Mouse (Mus musculus): ENCODE results near the gene Cdc34. TPM values are rescaled to one million over a fixed set of nuclear protein-coding genes. Genes with fewer than 3 reads are reported as not detected.

The Cdc34 gene
- polyA plus RNA-seq (2014; fragmentation: Illumina TruSeq; extraction: RNeasy Lipid Tissue Mini Kit (QIAGEN cat#74804); ENCODE audit: low read depth, low replicate concordance): not detected

DNA sequence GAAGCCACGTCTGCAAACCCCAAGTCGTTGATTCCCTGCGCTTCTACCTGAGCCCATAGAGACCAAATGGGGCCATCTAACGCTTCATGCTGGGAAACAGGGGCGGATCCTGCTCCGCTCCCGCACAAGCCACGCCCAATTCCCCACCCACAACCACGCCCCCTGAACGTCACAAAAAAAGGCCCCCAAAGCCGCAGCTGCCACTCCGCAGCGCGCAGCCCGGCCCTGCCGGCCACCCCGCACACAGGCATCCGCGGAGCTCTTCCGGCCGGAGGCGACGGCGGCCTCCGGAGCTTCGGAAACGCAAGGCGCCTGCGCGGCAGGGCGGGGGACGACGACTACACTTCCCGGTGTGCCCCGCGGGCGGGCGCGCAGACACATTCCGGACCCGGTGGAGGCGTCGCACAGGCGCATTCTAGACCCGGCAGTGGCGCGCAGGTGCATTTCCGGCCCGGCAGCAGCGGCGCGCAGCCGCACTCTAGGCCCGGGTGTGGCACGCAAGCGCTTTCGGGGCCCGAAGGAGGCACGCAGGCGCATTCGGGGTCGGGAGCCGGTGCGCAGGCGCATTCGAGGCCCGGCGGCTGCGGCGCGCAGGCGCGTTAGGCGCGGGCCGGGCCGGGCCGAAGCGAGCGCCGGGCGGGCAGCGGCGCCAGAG is at the start of gene Cdc34:
TSS of gene Cdc34 (plus strand) at position 605 of the 655 bp plus-strand sequence.

DNA sequence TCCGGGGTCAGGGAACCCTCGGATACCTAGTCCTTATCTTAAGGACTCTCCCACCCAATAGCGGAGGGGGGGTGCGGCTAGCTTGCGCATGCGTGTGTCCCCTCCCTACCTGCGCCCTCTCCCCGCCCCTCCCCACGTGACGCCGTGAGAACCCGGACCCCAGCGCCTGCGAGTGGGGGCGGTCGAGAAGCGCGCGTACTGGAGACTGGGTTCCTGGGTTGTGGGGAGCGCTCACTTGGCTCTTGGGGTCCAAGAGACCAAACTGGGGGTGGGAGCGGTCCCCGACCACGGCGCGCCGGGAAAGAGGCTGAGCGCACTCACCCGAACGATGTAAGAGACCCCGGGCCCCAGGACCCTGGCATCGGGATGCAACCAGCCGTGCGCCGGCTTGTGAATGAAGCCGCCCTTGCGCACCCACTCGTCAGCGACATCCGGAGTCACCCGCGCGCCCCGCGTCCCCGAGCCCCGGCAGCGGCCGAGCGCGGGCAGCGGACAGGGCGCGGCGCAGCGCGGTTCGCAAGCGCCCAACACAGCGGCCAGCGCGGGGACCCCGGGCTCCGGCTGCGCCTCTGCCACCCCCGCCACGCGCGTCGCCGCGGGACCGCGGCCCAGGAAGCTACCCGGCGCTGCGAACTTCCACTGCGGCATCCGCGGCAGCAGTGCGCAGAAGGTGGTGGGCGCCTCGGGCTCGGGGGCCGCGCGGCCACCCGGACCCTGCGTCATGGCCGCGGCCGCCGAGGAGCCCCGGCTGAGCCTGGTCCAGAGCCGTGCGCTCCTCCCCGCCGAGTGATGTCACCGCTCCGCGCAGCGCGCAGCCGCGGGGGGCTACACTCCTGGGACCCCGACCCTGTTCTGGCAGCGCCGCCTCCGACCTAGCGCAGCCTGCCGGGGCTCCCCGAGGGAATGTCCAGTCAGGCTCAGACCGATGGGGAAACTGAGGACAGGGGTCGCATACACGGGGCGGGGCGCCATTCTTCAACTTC is 44.6 kb upstream of the Cdc34 start, which contains the start of gene Shc2:
TSS of gene Shc2 (minus strand) at position 791 of the 983 bp plus-strand sequence.

DNA sequence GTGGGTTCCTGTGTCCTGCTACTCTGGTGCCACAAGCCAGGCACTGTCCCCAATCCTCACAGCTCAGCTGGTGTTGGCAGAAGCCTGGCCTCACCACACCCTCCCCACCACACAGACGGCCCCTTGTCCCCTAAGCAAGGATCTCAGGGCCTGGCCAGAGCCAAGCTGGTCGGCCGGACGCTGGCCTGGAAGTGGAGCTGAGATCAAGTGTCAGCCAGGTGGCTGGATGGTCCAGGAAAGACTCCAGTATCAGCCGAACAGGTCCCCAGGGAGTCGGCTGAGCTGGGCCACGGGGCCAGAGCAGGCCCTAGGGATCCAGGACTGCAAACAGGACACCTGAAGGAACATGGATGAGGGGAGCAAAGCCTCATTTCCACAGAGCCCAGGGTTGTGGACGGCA is 36.3 kb upstream of the Cdc34 start, which contains the start of gene Odf3l2:
TSS of gene Odf3l2 (minus strand) at position 28 of the 400 bp plus-strand sequence.

DNA sequence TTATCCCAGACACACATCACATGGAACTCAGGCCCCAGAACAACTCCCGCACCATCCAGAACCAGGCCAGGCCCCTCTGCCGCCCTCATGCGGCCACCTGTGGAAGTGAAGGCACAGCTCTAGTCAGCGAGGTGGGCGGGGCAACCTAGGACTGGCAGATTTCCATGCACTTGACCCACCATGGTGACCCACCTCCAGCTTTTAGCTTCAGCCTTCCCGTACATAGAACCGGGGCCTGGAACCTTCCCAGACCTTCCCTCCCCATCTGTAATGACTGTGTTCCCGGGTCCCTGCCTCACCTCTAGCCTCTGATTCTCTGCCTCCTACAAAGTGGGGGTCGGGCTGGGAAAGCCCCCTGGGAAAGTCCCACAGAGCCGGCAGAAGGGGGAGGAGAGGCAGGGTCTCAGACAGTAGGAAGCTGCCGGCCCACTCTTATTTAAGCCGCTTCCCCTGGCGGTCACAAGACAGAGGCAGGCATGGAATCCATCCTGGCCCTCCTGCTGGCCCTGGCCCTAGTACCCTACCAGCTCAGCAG is 17.8 kb upstream of the Cdc34 start, which contains the start of gene Madcam1:
TSS of gene Madcam1 (plus strand) at position 429 of the 535 bp plus-strand sequence.

DNA sequence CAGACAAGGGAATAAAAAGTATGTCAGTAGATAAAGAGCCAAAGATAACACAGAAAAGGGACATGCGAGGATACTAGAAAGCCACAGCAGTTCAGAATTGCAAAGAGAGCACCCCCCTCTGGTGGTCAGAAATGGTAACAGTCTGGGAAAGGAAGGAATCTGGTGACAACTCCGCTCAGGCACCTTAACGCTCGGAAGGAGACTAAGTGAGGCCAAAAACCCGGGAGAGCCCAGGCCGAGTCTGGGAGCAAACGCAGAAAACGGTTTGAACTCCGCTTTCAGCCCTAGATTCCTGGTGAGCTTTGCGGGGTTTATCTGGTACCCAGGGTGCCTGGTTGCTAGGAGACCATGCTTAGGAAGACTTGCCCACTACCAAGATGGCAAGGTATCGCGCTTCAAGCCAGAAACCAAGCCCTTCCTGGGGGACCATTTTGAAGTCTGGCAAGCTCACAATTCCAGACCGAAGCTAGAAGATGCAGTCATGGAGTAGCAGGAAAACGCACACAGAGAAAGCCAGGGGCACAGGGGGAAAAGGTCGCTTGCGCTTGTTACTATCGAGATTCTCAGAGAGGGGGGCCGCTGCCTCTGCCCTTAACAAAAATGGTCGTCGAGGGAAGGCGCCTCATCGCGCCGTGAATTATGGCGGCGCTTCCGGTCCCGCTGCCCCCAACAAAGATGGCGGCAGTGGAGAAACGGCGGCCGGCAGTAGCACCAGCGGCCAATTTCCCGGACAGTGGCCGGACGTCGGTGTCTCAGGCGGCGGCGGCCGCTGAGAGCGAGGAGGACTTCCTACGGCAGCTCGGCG is 13.0 kb upstream of the Cdc34 start, which contains the start of gene Tpgs1:
TSS of gene Tpgs1 (plus strand) at position 599 of the 805 bp plus-strand sequence.

DNA sequence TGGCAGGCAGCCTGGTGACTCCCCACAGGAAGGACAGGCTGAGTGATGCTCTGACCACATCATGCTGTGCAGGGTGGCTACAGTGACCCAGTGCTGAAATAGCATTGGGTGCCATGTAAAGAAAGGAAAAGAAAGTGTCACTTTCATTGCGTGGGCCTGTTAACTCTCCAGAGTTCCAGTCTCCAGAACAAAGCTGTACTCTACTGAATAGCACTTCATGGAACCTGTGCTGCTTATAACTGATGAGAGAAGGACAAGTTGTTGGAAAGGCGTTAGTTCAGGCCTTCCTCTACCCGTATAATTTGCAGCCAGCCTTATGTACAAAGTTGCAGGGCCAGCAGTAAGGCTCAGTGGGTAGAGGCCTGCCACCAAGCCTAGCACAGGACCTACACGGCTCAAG is 6.7 kb downstream of the Cdc34 start, which contains the start of gene Gzmm:
TSS of gene Gzmm (plus strand) at position 301 of the 400 bp plus-strand sequence.

DNA sequence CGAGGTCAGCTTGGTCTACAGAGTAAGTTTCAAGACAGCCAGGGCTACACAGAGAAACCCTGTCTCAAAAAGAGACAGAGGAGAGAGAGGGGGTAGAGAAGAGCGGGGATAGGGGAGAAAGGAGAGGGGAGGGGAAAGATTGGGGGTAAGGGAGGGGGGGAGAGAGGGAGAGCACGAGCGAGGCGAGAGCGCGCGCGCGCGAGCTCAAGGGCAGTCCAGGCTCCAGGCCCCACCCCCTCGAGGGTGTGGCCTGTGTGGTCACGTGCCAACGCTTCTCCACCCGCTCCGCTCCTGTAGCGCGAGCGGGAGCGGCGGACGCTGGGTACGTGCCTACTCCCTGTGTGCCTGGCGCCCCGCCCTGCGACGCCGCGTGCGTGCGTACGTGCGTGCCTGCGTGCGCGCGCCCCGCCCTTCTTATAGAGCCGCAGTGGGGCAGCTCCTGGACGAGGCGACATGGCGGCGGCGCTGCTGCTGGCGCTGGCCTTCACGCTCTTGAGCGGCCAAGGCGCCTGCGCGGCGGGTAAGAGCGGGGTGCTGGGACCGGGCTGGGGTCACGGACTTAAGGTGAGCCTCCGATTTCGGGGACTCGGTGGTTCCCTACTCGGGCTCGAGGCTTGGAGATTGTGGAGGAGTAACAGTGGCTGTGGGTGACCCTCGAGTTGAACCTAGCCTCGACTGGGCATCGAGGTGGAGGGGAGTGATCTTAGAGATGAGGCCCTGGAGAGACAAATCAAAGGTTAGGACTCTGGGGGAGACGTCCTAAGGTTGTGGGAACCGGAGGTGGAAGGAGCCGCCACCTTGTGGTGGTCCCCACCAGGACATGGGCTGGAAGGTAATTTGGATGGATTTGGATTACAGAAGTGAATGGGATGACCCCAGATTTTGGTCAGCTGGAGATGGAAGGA is 22.3 kb downstream of the Cdc34 start, which contains the start of gene Bsg:
TSS of gene Bsg (plus strand) at position 427 of the 905 bp plus-strand sequence.

DNA sequence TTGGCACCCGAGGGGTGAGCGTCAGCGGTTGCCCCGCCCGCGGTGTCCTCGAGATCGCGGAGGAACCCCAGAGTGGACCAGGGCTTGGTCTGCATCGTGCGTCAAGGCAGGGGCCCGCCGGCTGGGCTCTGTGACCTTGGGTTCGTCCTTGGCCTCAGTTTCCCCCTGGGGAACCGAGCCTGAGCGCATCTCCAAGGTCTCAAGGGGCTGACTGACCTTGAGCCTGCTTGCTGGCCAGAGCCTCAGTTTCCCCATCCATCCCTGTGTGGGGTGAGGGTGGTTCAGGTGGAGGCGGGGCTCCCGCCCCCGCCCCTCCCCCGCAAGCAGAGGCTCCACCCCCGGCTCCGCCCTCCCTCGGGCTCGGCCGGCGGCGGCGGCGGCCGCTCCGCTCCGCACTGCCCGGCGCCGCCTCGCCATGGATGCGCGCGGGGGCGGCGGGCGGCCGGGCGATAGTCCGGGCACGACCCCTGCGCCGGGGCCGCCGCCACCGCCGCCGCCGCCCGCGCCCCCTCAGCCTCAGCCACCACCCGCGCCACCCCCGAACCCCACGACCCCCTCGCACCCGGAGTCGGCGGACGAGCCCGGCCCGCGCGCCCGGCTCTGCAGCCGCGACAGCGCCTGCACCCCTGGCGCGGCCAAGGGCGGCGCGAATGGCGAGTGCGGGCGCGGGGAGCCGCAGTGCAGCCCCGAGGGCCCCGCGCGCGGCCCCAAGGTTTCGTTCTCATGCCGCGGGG is 34.4 kb downstream of the Cdc34 start, which contains the start of gene Hcn2:
TSS of gene Hcn2 (plus strand) at position 381 of the 734 bp plus-strand sequence.

Other genes starting within 250 kb of the Cdc34 start
- gene Vmn2r83, start 213.5 kb upstream of the Cdc34 start, polyA plus RNA-seq (2014; fragmentation: Illumina TruSeq; extraction: RNeasy Lipid Tissue Mini Kit (QIAGEN cat#74804); ENCODE audit: low read depth, low replicate concordance): not detected
- gene Plpp2, start 148.4 kb upstream of the Cdc34 start, polyA plus RNA-seq (2014; fragmentation: Illumina TruSeq; extraction: RNeasy Lipid Tissue Mini Kit (QIAGEN cat#74804); ENCODE audit: low read depth, low replicate concordance): 3.4 TPM
- not detected for gene Mier2, start 127.0 kb upstream of the Cdc34 start, polyA plus RNA-seq (2014; fragmentation: Illumina TruSeq; extraction: RNeasy Lipid Tissue Mini Kit (QIAGEN cat#74804); ENCODE audit: low read depth, low replicate concordance)
- not detected for gene Theg, start 94.9 kb upstream of the Cdc34 start, polyA plus RNA-seq (2014; fragmentation: Illumina TruSeq; extraction: RNeasy Lipid Tissue Mini Kit (QIAGEN cat#74804); ENCODE audit: low read depth, low replicate concordance)
- gene C2cd4c, start 68.2 kb upstream of the Cdc34 start, polyA plus RNA-seq (2014; fragmentation: Illumina TruSeq; extraction: RNeasy Lipid Tissue Mini Kit (QIAGEN cat#74804); ENCODE audit: low read depth, low replicate concordance): not detected
- not detected for gene Shc2, start 44.3 kb upstream of the Cdc34 start, polyA plus RNA-seq (2014; fragmentation: Illumina TruSeq; extraction: RNeasy Lipid Tissue Mini Kit (QIAGEN cat#74804); ENCODE audit: low read depth, low replicate concordance)
- gene Odf3l2, start 36.5 kb upstream of the Cdc34 start, polyA plus RNA-seq (2014; fragmentation: Illumina TruSeq; extraction: RNeasy Lipid Tissue Mini Kit (QIAGEN cat#74804); ENCODE audit: low read depth, low replicate concordance): not detected
- not detected for gene Madcam1, start 17.6 kb upstream of the Cdc34 start, polyA plus RNA-seq (2014; fragmentation: Illumina TruSeq; extraction: RNeasy Lipid Tissue Mini Kit (QIAGEN cat#74804); ENCODE audit: low read depth, low replicate concordance)
- not detected for gene Tpgs1, start 12.8 kb upstream of the Cdc34 start, polyA plus RNA-seq (2014; fragmentation: Illumina TruSeq; extraction: RNeasy Lipid Tissue Mini Kit (QIAGEN cat#74804); ENCODE audit: low read depth, low replicate concordance)
- not detected for gene Gzmm, start 6.8 kb downstream of the Cdc34 start, polyA plus RNA-seq (2014; fragmentation: Illumina TruSeq; extraction: RNeasy Lipid Tissue Mini Kit (QIAGEN cat#74804); ENCODE audit: low read depth, low replicate concordance)
- gene Bsg, start 22.3 kb downstream of the Cdc34 start, polyA plus RNA-seq (2014; fragmentation: Illumina TruSeq; extraction: RNeasy Lipid Tissue Mini Kit (QIAGEN cat#74804); ENCODE audit: low read depth, low replicate concordance): 293 TPM
- not detected for gene Hcn2, start 34.4 kb downstream of the Cdc34 start, polyA plus RNA-seq (2014; fragmentation: Illumina TruSeq; extraction: RNeasy Lipid Tissue Mini Kit (QIAGEN cat#74804); ENCODE audit: low read depth, low replicate concordance)
- 4.2 TPM for gene Polrmt, start 64.4 kb downstream of the Cdc34 start, polyA plus RNA-seq (2014; fragmentation: Illumina TruSeq; extraction: RNeasy Lipid Tissue Mini Kit (QIAGEN cat#74804); ENCODE audit: low read depth, low replicate concordance)
- gene Fgf22, start 72.9 kb downstream of the Cdc34 start, polyA plus RNA-seq (2014; fragmentation: Illumina TruSeq; extraction: RNeasy Lipid Tissue Mini Kit (QIAGEN cat#74804); ENCODE audit: low read depth, low replicate concordance): not detected
- 0.36 TPM for gene Rnf126, start 84.8 kb downstream of the Cdc34 start, polyA plus RNA-seq (2014; fragmentation: Illumina TruSeq; extraction: RNeasy Lipid Tissue Mini Kit (QIAGEN cat#74804); ENCODE audit: low read depth, low replicate concordance)
- gene Fstl3, start 95.1 kb downstream of the Cdc34 start, polyA plus RNA-seq (2014; fragmentation: Illumina TruSeq; extraction: RNeasy Lipid Tissue Mini Kit (QIAGEN cat#74804); ENCODE audit: low read depth, low replicate concordance): 2.6 TPM
- gene Prss57, start 108.8 kb downstream of the Cdc34 start, polyA plus RNA-seq (2014; fragmentation: Illumina TruSeq; extraction: RNeasy Lipid Tissue Mini Kit (QIAGEN cat#74804); ENCODE audit: low read depth, low replicate concordance): not detected
- gene Palm, start 111.4 kb downstream of the Cdc34 start, polyA plus RNA-seq (2014; fragmentation: Illumina TruSeq; extraction: RNeasy Lipid Tissue Mini Kit (QIAGEN cat#74804); ENCODE audit: low read depth, low replicate concordance): 1.1 TPM
- 0.49 TPM for gene Misp, start 138.8 kb downstream of the Cdc34 start, polyA plus RNA-seq (2014; fragmentation: Illumina TruSeq; extraction: RNeasy Lipid Tissue Mini Kit (QIAGEN cat#74804); ENCODE audit: low read depth, low replicate concordance)
- 40.9 TPM for gene Ptbp1, start 172.2 kb downstream of the Cdc34 start, polyA plus RNA-seq (2014; fragmentation: Illumina TruSeq; extraction: RNeasy Lipid Tissue Mini Kit (QIAGEN cat#74804); ENCODE audit: low read depth, low replicate concordance)
- not detected for gene Prtn3, start 192.3 kb downstream of the Cdc34 start, polyA plus RNA-seq (2014; fragmentation: Illumina TruSeq; extraction: RNeasy Lipid Tissue Mini Kit (QIAGEN cat#74804); ENCODE audit: low read depth, low replicate concordance)
- not detected for gene Plppr3, start 192.4 kb downstream of the Cdc34 start, polyA plus RNA-seq (2014; fragmentation: Illumina TruSeq; extraction: RNeasy Lipid Tissue Mini Kit (QIAGEN cat#74804); ENCODE audit: low read depth, low replicate concordance)
- not detected for gene Elane, start 204.1 kb downstream of the Cdc34 start, polyA plus RNA-seq (2014; fragmentation: Illumina TruSeq; extraction: RNeasy Lipid Tissue Mini Kit (QIAGEN cat#74804); ENCODE audit: low read depth, low replicate concordance)
- not detected for gene Cfd, start 208.7 kb downstream of the Cdc34 start, polyA plus RNA-seq (2014; fragmentation: Illumina TruSeq; extraction: RNeasy Lipid Tissue Mini Kit (QIAGEN cat#74804); ENCODE audit: low read depth, low replicate concordance)
- gene Med16, start 226.7 kb downstream of the Cdc34 start, polyA plus RNA-seq (2014; fragmentation: Illumina TruSeq; extraction: RNeasy Lipid Tissue Mini Kit (QIAGEN cat#74804); ENCODE audit: low read depth, low replicate concordance): 0.20 TPM
- gene Gm26602, start 228.7 kb downstream of the Cdc34 start, polyA plus RNA-seq (2014; fragmentation: Illumina TruSeq; extraction: RNeasy Lipid Tissue Mini Kit (QIAGEN cat#74804); ENCODE audit: low read depth, low replicate concordance): not detected
- gene Kiss1r, start 234.8 kb downstream of the Cdc34 start, polyA plus RNA-seq (2014; fragmentation: Illumina TruSeq; extraction: RNeasy Lipid Tissue Mini Kit (QIAGEN cat#74804); ENCODE audit: low read depth, low replicate concordance): 0.16 TPM
- gene R3hdm4, start 239.0 kb downstream of the Cdc34 start, polyA plus RNA-seq (2014; fragmentation: Illumina TruSeq; extraction: RNeasy Lipid Tissue Mini Kit (QIAGEN cat#74804); ENCODE audit: low read depth, low replicate concordance): 6.4 TPM
- 3.1 TPM for gene Arid3a, start 244.8 kb downstream of the Cdc34 start, polyA plus RNA-seq (2014; fragmentation: Illumina TruSeq; extraction: RNeasy Lipid Tissue Mini Kit (QIAGEN cat#74804); ENCODE audit: low read depth, low replicate concordance)